In the genomic region with DNA sequence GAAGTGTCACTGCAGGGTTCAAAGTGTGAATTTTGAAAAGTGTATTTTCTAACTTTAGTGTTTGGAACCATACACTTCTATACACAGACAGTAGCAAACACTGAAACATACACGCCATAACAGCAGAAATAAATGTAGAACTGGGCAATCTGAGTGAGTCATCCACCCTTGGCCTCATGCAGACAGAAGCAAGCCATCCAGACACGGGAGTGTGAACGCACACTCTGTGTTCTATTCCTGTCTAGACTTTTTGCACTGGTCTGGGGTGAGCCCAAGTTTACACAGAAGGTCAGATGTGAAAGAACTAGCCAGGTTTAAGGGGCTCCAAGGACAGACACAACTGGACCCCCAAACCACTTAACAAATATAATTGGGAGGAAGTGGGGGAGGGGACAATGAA, we compare ENCODE assay signal across 27 mouse cellular contexts. TPM values are rescaled to one million over a fixed set of nuclear protein-coding genes. Genes with fewer than 3 reads are reported as not detected.
DNase-seq lines count a peak whose midpoint lies in the region; ATAC-seq and TF ChIP-seq lines count a peak whose summit lies in the region.
"Had no signal": no experiment of that assay in that cellular context is flagged by ENCODE, and none has a peak within 500 bp of the region (broad histone marks: within the 10 kb centered on the region; RNA-seq: fewer than 3 reads in every experiment).

No protein-coding gene starts in this region.

- peak overlapping the region; percentile 47 for H3K27ac ChIP-seq in heart, embryonic 12.5 days (ENCODE audit: poor library complexity, severe bottlenecking)
- H3K27ac ChIP-seq in lung, postnatal 0 days (ENCODE audit: low read length): no peak overlapping the region
- no peak overlapping the region for H3K27ac ChIP-seq in intestine, embryonic 16.5 days (ENCODE audit: low read length)
- H3K27ac ChIP-seq: hindbrain, embryonic 12.5 days; liver, embryonic 13.5 days; macrophage; midbrain, embryonic 10.5 days had no signal

- no peaks in the 10 kb centered on the region for H3K9me3 ChIP-seq in heart, embryonic 12.5 days (replicated peaks)
- no peaks in the 10 kb centered on the region for H3K9me3 ChIP-seq in lung, postnatal 0 days (ENCODE audit: low read length)
- no peaks in the 10 kb centered on the region for H3K9me3 ChIP-seq in intestine, embryonic 16.5 days (ENCODE audit: control insufficient read depth, low read length)
- H3K9me3 ChIP-seq: embryonic facial prominence, embryonic 15.5 days; hindbrain, embryonic 12.5 days; liver, embryonic 13.5 days; midbrain, embryonic 10.5 days; stomach, embryonic 15.5 days had no signal

- no peaks in the 10 kb centered on the region for H3K36me3 ChIP-seq in heart, embryonic 12.5 days
- no peaks in the 10 kb centered on the region for H3K36me3 ChIP-seq in lung, postnatal 0 days (ENCODE audit: insufficient read depth, low read length)
- no peaks in the 10 kb centered on the region for H3K36me3 ChIP-seq in intestine, embryonic 16.5 days (ENCODE audit: control insufficient read depth, insufficient read depth, low read length)
- H3K36me3 ChIP-seq: embryonic facial prominence, embryonic 15.5 days; hindbrain, embryonic 12.5 days; liver, embryonic 13.5 days; midbrain, embryonic 10.5 days; stomach, embryonic 15.5 days had no signal

- no peaks in the 10 kb centered on the region for H3K27me3 ChIP-seq in heart, embryonic 12.5 days (replicated peaks)
- H3K27me3 ChIP-seq in lung, postnatal 0 days (replicated peaks; ENCODE audit: insufficient read depth, low read length): no peaks in the 10 kb centered on the region
- H3K27me3 ChIP-seq in intestine, embryonic 16.5 days (replicated peaks; ENCODE audit: control insufficient read depth, insufficient read depth, low read length): no peaks in the 10 kb centered on the region
- H3K27me3 ChIP-seq: embryonic facial prominence, embryonic 15.5 days; hindbrain, embryonic 12.5 days; liver, embryonic 13.5 days; Patski; stomach, embryonic 15.5 days had no signal

- no peak overlapping the region for H3K9ac ChIP-seq in heart, embryonic 12.5 days
- H3K9ac ChIP-seq in lung, postnatal 0 days (replicated peaks; ENCODE audit: low read depth): no peak overlapping the region
- no peak overlapping the region for H3K9ac ChIP-seq in intestine, embryonic 16.5 days (ENCODE audit: low read depth, low read length)
- H3K9ac ChIP-seq: embryonic facial prominence, embryonic 15.5 days; forebrain, postnatal 0 days; hindbrain, embryonic 12.5 days; liver, embryonic 13.5 days; lung, embryonic 14.5 days; stomach, embryonic 15.5 days had no signal

- H3K4me1 ChIP-seq in heart, embryonic 12.5 days (replicated peaks): peaks cover 32% of the 10 kb centered on the region
- H3K4me1 ChIP-seq in lung, postnatal 0 days (ENCODE audit: insufficient read depth, low read depth, low read length): no peaks in the 10 kb centered on the region
- H3K4me1 ChIP-seq in intestine, embryonic 16.5 days (ENCODE audit: control insufficient read depth, insufficient read depth, low read length): peaks cover 24% of the 10 kb centered on the region
- H3K4me1 ChIP-seq: liver, embryonic 13.5 days; stomach, embryonic 15.5 days had no signal

- H3K4me3 ChIP-seq in heart, embryonic 12.5 days: no peak overlapping the region
- H3K4me3 ChIP-seq in lung, postnatal 0 days (ENCODE audit: low read depth, low read length): no peak overlapping the region
- H3K4me3 ChIP-seq in intestine, embryonic 16.5 days (ENCODE audit: low read length): no peak overlapping the region
- H3K4me3 ChIP-seq: embryonic facial prominence, embryonic 15.5 days; hindbrain, embryonic 12.5 days; liver, embryonic 13.5 days; midbrain, embryonic 10.5 days; stomach, embryonic 15.5 days had no signal

- H3K4me2 ChIP-seq in heart, embryonic 12.5 days: no peak overlapping the region
- H3K4me2 ChIP-seq in lung, postnatal 0 days (replicated peaks; ENCODE audit: low read depth, low read length): no peak overlapping the region
- no peak overlapping the region for H3K4me2 ChIP-seq in intestine, embryonic 16.5 days (ENCODE audit: low read depth, low read length)
- H3K4me2 ChIP-seq: embryonic facial prominence, embryonic 15.5 days; hindbrain, embryonic 12.5 days; liver, embryonic 13.5 days; lung, embryonic 14.5 days; stomach, embryonic 15.5 days had no signal

- no peak for ATAC-seq in heart, embryonic 12.5 days (ENCODE audit: insufficient number of reproducible peaks, low FRiP score)
- peak; percentile 62 for ATAC-seq in lung, postnatal 0 days
- ATAC-seq in intestine, embryonic 16.5 days: peak; percentile 36; the same call in 1 of the 2 replicates
- ATAC-seq in megakaryocyte progenitor cell, adult 5-6 weeks (replicated peaks; ENCODE audit: poor library complexity): no peak
- ATAC-seq: forebrain, postnatal 0 days; midbrain, embryonic 16.5 days; Patski had no signal

- peak; percentile 15 to 17 for DNase-seq in adrenal gland, postnatal 36 days
- no peak for DNase-seq in adrenal gland, adult 8-10 months
- DNase-seq in heart, adult 9 months (ENCODE audit: low spot score in 2 of 2): no peak
- peak; percentile 37 for DNase-seq in lung, postnatal 0 days (ENCODE audit: low spot score)
- DNase-seq in lung, postnatal 10 days: no peak
- DNase-seq: adrenal gland, postnatal 25 days; cerebellum, adult 11 months; cerebellum, adult 9-11 months; forebrain, postnatal 0 days; kidney, adult 2 months; layer of hippocampus, adult 9-11 months; liver, embryonic 13.5 days; lung, embryonic 14.5 days; right cerebral cortex, postnatal 4 days; thymus, adult 18-20 months; thymus, postnatal 36 days had no signal

- 28% methylated on average over 3 of the region's 3 CpGs for WGBS in heart, embryonic 12.5 days
- 45% methylated on average over 3 of the region's 3 CpGs for WGBS in lung, postnatal 0 days
- 61% methylated on average over 3 of the region's 3 CpGs for WGBS in intestine, embryonic 16.5 days

- no peak for TF ChIP-seq CTCF in lung, postnatal 0 days (IDR thresholded peaks at IDR 0.05)

- TF ChIP-seq EP300 in lung, postnatal 0 days (IDR thresholded peaks at IDR 0.05): no peak

RNA-seq across cellular contexts. Expression of gene Pdzrn3, which starts 57.3 kb away (rescaled TPM):
- total RNA-seq in adrenal gland, postnatal 36 days (2021): 10 to 100 TPM; 19.1 to 25.7 TPM
- total RNA-seq in adrenal gland, adult 8-10 months (2022): 10 to 100 TPM; 25.2 to 31.1 (median 28.7) TPM
- polyA plus RNA-seq in heart, embryonic 12.5 days (2016; fragmentation: Nextera tagmentation; extraction: Ambion mirVana): 13.6 and 14.0 TPM in 2 replicates
- polyA plus RNA-seq in lung, postnatal 0 days (2015; fragmentation: Nextera tagmentation; extraction: Ambion mirVana): 5.9 and 7.4 TPM in 2 replicates
- polyA plus RNA-seq in intestine, embryonic 16.5 days (2015; fragmentation: Nextera tagmentation; extraction: Ambion mirVana): 6.3 and 6.5 TPM in 2 replicates
- total RNA-seq in megakaryocyte progenitor cell, adult 5-6 weeks (2015): not detected in 2 replicates
- 0.08 TPM in 1 of 2 replicates, not detected in the other for total RNA-seq in megakaryocyte progenitor cell, adult 5-6 weeks (2017)
- total RNA-seq: common myeloid progenitor, adult 5-6 weeks had no signal
- polyA plus RNA-seq: macrophage had no signal

Comparison
In these comparisons a context has a peak if more than half of its experiments do, and no peak if none do; other contexts are left out.
1. DNase-seq: peak in adrenal gland, postnatal 36 days (2 of 2) and lung, postnatal 0 days (single experiment); none in adrenal gland, adult 8-10 months (single experiment), heart, adult 9 months (0 of 2) and lung, postnatal 10 days (single experiment).
2. ATAC-seq: peak in lung, postnatal 0 days (single experiment) and intestine, embryonic 16.5 days (single experiment); none in heart, embryonic 12.5 days (single experiment) and megakaryocyte progenitor cell, adult 5-6 weeks (single experiment).
3. RNA of gene Pdzrn3, which starts 57.3 kb away (total RNA-seq): 25.2 to 31.1 TPM in adrenal gland, adult 8-10 months and 19.1 to 25.7 TPM in adrenal gland, postnatal 36 days; 0.08 TPM in megakaryocyte progenitor cell, adult 5-6 weeks; every median in the first group is over 10 times any median in the second.